Mouse (Mus musculus) testis, adult 2 months (tissue): ENCODE measurements at regions not wholly inside any gene's neighbourhood (a gene's known extent, or its start where the extent isn't known, plus 50 kb on each side); places are given as distances from the start of the nearest gene placed in this dataset.
"Not testable (repeated sequence)": the region's sequence is repeated elsewhere in the genome, so short reads cannot be mapped to it uniquely, and the experiment has no call there.

ENCODE experiments used
- CTCF ChIP-seq: fragments of 200-500 bp; IDR thresholded peaks from 2 replicates; pipeline ENCODE4 v1.5.1; 2012; ENCODE audit warnings: low read depth, mild to moderate bottlenecking, inconsistent platforms, low read length, moderate library complexity; ENCODE audit not compliant: control insufficient read depth, insufficient read depth, insufficient replicate concordance
- POLR2A ChIP-seq: fragments of 200-500 bp; IDR thresholded peaks from 2 replicates; pipeline ENCODE4 v1.6.1; 2012; ENCODE audit warnings: low read depth, mild to moderate bottlenecking, inconsistent platforms, low read length, moderate library complexity; ENCODE audit not compliant: control insufficient read depth

DNA sequence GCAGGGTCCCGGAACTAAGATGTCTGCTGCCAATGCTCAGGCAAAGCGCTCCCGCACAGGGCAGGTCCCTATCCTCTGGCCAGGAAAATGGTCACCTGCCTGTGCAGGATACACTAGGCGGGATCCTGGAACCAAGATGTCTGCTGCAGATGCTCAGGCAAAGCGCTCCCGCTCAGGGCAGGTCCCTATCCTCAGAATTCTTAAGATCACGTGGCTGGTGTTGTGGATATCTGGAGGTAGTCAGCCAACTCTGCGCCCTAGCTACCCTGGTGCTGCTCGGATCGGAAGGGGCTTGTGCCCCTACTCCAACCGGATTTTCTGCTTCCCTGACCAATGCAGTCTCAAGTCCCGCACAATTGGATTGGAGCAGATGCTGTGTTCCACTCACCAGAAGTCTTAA, 153.3 kb downstream of the Aasdhppt start:
- not testable (repeated sequence) for TF ChIP-seq CTCF, POLR2A
